Mouse (Mus musculus) left cerebral cortex, adult 2 months (tissue): ENCODE measurements at regions not wholly inside any gene's neighbourhood (a gene's known extent, or its start where the extent isn't known, plus 50 kb on each side); places are given as distances from the start of the nearest gene placed in this dataset.

ENCODE experiments used
- DNase-seq, 2 experiments: peaks; one replicate each; pipeline ENCODE4 v3.0.0; 2021 to 2022; ENCODE audit warnings: low spot score in 2 of 2, mixed read lengths in 1 of 2; ENCODE audit errors: extremely low spot score in 1 of 2
- H3K27ac ChIP-seq: fragments of 200-600 bp; 2 replicates; pipeline ENCODE4 v1.8.1; 2022
- H3K4me3 ChIP-seq: fragments of 200-600 bp; 2 replicates; pipeline ENCODE4 v1.8.1; 2022
- CTCF ChIP-seq: fragments of 200-600 bp; IDR thresholded peaks from 2 replicates; pipeline ENCODE4 v1.8.1; 2022; ENCODE audit warnings: antibody characterized with exemption, mild to moderate bottlenecking, moderate library complexity
- intact Hi-C: fragments of 180-260 bp; cut with DNase I; formaldehyde crosslinking; loops from one replicate; pipeline ENCODE4 v1.15.1; 2025

- no peak for TF ChIP-seq CTCF
- Histone ChIP-seq H3K27ac (peak overlapping the region; percentile 30; the same call in 1 of the 2 replicates), H3K4me3 (no peak overlapping the region)
- no peak for DNase-seq
- intact Hi-C loops = no loop called here
Measured at GRCm38 (mm10) chr7:73183761-73184160, 191.5 kb upstream of the Rgma start.

- TF ChIP-seq CTCF = no peak
- Histone ChIP-seq H3K4me3 (no peak overlapping the region), H3K27ac (peak overlapping the region; percentile 30; the same call in 1 of the 2 replicates)
- intact Hi-C loops = loop anchor here (5.0 kb wide), 1 partner anchor 193 kb away; the partner anchor contains the start of gene Rgma
- no peak for DNase-seq
Measured at GRCm38 (mm10) chr7:73184208-73185070, 190.9 kb upstream of the Rgma start.

GRCm38 (mm10) chr7:73185071-73185531 lies 190.2 kb upstream of the Rgma start:
- intact Hi-C loops = loop anchor here (5.0 kb wide), 1 partner anchor 192 kb away; the partner anchor contains the start of gene Rgma
- H3K27ac ChIP-seq = peak overlapping the region; percentile 30; the same call in 1 of the 2 replicates
- peak in 1 of 2 experiments; percentile 48 for DNase-seq
- TF ChIP-seq CTCF = no peak
- no peak overlapping the region for H3K4me3 ChIP-seq

- H3K4me3 ChIP-seq = no peak overlapping the region
- TF ChIP-seq CTCF = no peak
- H3K27ac ChIP-seq = peak overlapping the region; percentile 63
- no peak for DNase-seq
- intact Hi-C loops = loop anchor here (5.0 kb wide), 1 partner anchor 192 kb away; the partner anchor contains the start of gene Rgma
Measured at GRCm38 (mm10) chr7:73185591-73185990, 189.7 kb upstream of the Rgma start.

- H3K4me3 ChIP-seq = no peak overlapping the region
- no peak for TF ChIP-seq CTCF
- no peak overlapping the region; the same call in 1 of the 2 replicates for H3K27ac ChIP-seq
- intact Hi-C loops = loop anchor here (5.0 kb wide), 1 partner anchor 191 kb away; the partner anchor contains the start of gene Rgma
- no peak for DNase-seq
Measured at GRCm38 (mm10) chr7:73186501-73186900, 188.8 kb upstream of the Rgma start.

- peak in 1 of 2 experiments; percentile 7 for DNase-seq
- no peak overlapping the region for H3K4me3 ChIP-seq
- H3K27ac ChIP-seq = peak overlapping the region; percentile 63
- intact Hi-C loops = no loop called here
- TF ChIP-seq CTCF = no peak
Measured at GRCm38 (mm10) chr7:73191388-73192278, 183.7 kb upstream of the Rgma start.

- intact Hi-C loops = no loop called here
- no peak for DNase-seq
- no peak for TF ChIP-seq CTCF
- no peak overlapping the region for H3K4me3 ChIP-seq
- H3K27ac ChIP-seq = no peak overlapping the region
Measured at GRCm38 (mm10) chr7:73192839-73193238, 182.5 kb upstream of the Rgma start.

GRCm38 (mm10) chr7:73195306-73195705 lies 180.0 kb upstream of the Rgma start:
- Histone ChIP-seq H3K4me3 (no peak overlapping the region), H3K27ac (no peak overlapping the region)
- intact Hi-C loops = no loop called here
- TF ChIP-seq CTCF = no peak
- no peak for DNase-seq

GRCm38 (mm10) chr7:73196851-73197531 lies 178.3 kb upstream of the Rgma start:
- no peak overlapping the region for H3K4me3 ChIP-seq
- intact Hi-C loops = no loop called here
- DNase-seq = peak in 1 of 2 experiments; percentile 25
- H3K27ac ChIP-seq = peak overlapping the region; percentile 47
- no peak for TF ChIP-seq CTCF

- H3K27ac ChIP-seq = peak overlapping the region; percentile 47; the same call in 1 of the 2 replicates
- no peak for TF ChIP-seq CTCF
- DNase-seq = no peak
- no peak overlapping the region for H3K4me3 ChIP-seq
- intact Hi-C loops = no loop called here
Measured at GRCm38 (mm10) chr7:73198069-73198468, 177.2 kb upstream of the Rgma start.

- peak in 1 of 2 experiments; percentile 11 for DNase-seq
- intact Hi-C loops = no loop called here
- TF ChIP-seq CTCF = no peak
- H3K4me3 ChIP-seq = no peak overlapping the region
- H3K27ac ChIP-seq = no peak overlapping the region
Measured at GRCm38 (mm10) chr7:73199967-73200366, 175.3 kb upstream of the Rgma start.
